Mouse (Mus musculus): ENCODE results near the gene Rela. TPM values are rescaled to one million over a fixed set of nuclear protein-coding genes. Genes with fewer than 3 reads are reported as not detected.

The Rela gene
- polyA plus RNA-seq, 1 experiment from 2014 or later: 29.9 TPM

GRCm38 (mm10) chr19:5653969-5654719, 16.9 kb downstream of the Rela start:
- H3K27ac ChIP-seq (ENCODE audit: low read depth, low read length): no peak overlapping the region
- H3K36me3 ChIP-seq (ENCODE audit: control insufficient read depth, insufficient read depth, low read length): no peaks in the 10 kb centered on the region
- no peaks in the 10 kb centered on the region for H3K9me3 ChIP-seq (ENCODE audit: control insufficient read depth, low read length)
- peak overlapping the region; percentile 39 for H3K4me3 ChIP-seq (ENCODE audit: low read depth, low read length)
- DNase-seq (ENCODE audit: low spot score, missing footprints): peak; percentile 97
- peaks cover 25% of the 10 kb centered on the region for H3K27me3 ChIP-seq (ENCODE audit: control insufficient read depth, insufficient read depth, low read length)
- 4% methylated on average over 62 of the region's 62 CpGs for WGBS
- H3K4me2 ChIP-seq: peak overlapping the region; percentile 76
- H3K9ac ChIP-seq (ENCODE audit: low read length): peak overlapping the region; percentile 29; the same call in 1 of the 2 replicates
- peaks cover 14% of the 10 kb centered on the region for H3K4me1 ChIP-seq (ENCODE audit: control insufficient read depth, insufficient read depth, low read length)
- ATAC-seq (ENCODE audit: low FRiP score): peak; percentile 81

GRCm38 (mm10) chr19:5654720-5655298, 17.5 kb downstream of the Rela start:
- peak; percentile 57; the same call in 1 of the 2 replicates for ATAC-seq (ENCODE audit: low FRiP score)

GRCm38 (mm10) chr19:5660942-5661751, 23.9 kb downstream of the Rela start:
- H3K4me2 ChIP-seq: no peak overlapping the region
- H3K36me3 ChIP-seq (ENCODE audit: control insufficient read depth, insufficient read depth, low read length): peaks cover 4% of the 10 kb centered on the region; the same call in 1 of the 2 replicates
- no peak overlapping the region for H3K9ac ChIP-seq (ENCODE audit: low read length)
- DNase-seq (ENCODE audit: low spot score, missing footprints) (no peak), ATAC-seq (ENCODE audit: low FRiP score) (no peak)
- peaks cover 14% of the 10 kb centered on the region for H3K4me1 ChIP-seq (ENCODE audit: control insufficient read depth, insufficient read depth, low read length)
- no peaks in the 10 kb centered on the region; the same call in 1 of the 2 replicates for H3K27me3 ChIP-seq (ENCODE audit: control insufficient read depth, insufficient read depth, low read length)
- no peak overlapping the region for H3K27ac ChIP-seq (ENCODE audit: low read depth, low read length)
- no peak overlapping the region for H3K4me3 ChIP-seq (ENCODE audit: low read depth, low read length)
- no peaks in the 10 kb centered on the region for H3K9me3 ChIP-seq (ENCODE audit: control insufficient read depth, low read length)
- 82% methylated on average over 16 of the region's 16 CpGs for WGBS

More at GRCm38 (mm10) chr19:5654720-5655298, 17.5 kb downstream of the Rela start:
- H3K4me2 ChIP-seq: peak overlapping the region; percentile 76
- H3K36me3 ChIP-seq (ENCODE audit: control insufficient read depth, insufficient read depth, low read length): no peaks in the 10 kb centered on the region
- peak overlapping the region; percentile 39 for H3K4me3 ChIP-seq (ENCODE audit: low read depth, low read length)
- no peaks in the 10 kb centered on the region for H3K9me3 ChIP-seq (ENCODE audit: control insufficient read depth, low read length)
- peak; percentile 90 for DNase-seq (ENCODE audit: low spot score, missing footprints)
- H3K9ac ChIP-seq (ENCODE audit: low read length): peak overlapping the region; percentile 3; the same call in 1 of the 2 replicates
- H3K27ac ChIP-seq (ENCODE audit: low read depth, low read length): no peak overlapping the region
- H3K27me3 ChIP-seq (ENCODE audit: control insufficient read depth, insufficient read depth, low read length): peaks cover 25% of the 10 kb centered on the region
- peaks cover 13% of the 10 kb centered on the region for H3K4me1 ChIP-seq (ENCODE audit: control insufficient read depth, insufficient read depth, low read length)
- 6% methylated on average over 43 of the region's 43 CpGs for WGBS

DNA sequence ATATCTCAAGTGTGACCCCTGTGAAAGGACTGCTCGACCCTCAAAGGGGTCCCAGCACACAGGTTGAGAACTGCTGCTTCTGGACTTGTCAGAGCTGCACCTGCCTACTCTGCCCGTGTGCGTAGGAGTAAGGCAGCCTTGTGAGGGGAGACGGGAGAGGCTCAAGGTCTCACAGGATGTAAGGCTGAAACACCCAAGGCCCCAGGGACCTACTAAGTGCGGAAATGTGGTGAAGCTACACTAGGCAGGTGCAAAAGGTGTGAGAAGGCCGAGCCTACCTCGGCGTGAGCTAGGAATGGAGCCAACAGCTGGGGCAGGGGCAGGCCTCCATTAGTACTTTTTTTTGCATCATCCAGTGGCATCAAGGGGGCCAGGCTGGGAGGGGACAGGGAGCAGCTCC, 25.0 kb downstream of the Rela start:
- DNase-seq (ENCODE audit: low spot score, missing footprints): no peak
- WGBS: 83% methylated on average over 8 of the region's 8 CpGs

DNA sequence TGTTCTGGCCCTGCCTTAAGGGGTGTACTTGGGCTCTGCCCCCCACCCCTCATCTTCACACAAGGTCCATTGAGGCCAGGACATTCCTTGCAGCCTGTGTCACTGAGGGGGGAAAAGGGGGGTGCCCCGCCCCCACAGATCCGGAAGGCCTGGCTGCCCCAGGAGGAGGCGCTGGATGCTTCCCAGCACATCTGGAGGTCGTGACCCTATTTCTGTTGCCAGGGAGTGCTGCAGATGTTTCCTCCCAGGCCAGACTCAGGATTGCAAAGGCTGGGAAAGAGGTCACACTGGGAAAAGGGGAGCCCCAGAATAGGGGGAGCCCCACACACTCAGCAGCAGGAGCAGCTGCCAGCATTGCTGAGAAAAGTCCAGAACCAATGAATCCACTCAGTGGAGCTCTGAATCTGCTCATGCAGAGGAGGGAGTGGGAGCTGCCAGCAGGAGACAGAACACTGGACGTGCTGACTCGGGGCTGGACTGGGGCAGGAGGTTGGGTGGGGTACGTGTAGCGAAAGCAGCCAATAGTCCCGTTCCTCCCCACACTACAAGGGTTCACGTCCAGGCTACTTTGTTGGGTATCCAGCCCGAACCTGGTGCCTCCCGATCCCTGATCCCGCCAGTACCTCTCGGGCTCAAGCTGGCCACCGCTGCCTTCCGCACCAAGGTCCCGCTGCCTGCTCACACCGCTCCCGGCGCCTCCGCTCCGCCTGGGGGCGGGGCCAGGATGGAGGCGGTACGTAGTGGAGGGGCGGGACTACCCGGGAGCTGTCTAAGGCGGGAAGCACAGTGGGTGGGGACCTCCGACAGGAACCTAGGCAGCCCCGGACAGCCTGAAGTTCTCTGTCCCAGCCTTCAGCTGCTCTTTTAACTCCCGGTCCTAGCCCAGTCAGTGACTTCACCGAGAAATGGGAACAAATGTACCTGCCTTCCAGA, 26.0 kb downstream of the Rela start, which contains the start of gene Sipa1:
Sipa1 (minus strand) TSS at position 727 of the 933 bp plus-strand sequence.
- Histone ChIP-seq H3K4me1 (ENCODE audit: control insufficient read depth, insufficient read depth, low read length) (peaks cover 14% of the 10 kb centered on the region), H3K4me3 (ENCODE audit: low read depth, low read length) (peak within 1 kb of the TSS; percentile 45), H3K4me2 (peak within 1 kb of the TSS; percentile 62), H3K36me3 (ENCODE audit: control insufficient read depth, insufficient read depth, low read length) (peaks cover 8% of the 10 kb centered on the region; the same call in 1 of the 2 replicates), H3K9ac (ENCODE audit: low read length) (peak within 1 kb of the TSS; percentile 68), H3K27me3 (ENCODE audit: control insufficient read depth, insufficient read depth, low read length) (no peaks in the 10 kb centered on the region), H3K9me3 (ENCODE audit: control insufficient read depth, low read length) (no peaks in the 10 kb centered on the region), H3K27ac (ENCODE audit: low read depth, low read length) (peak within 1 kb of the TSS; percentile 4; the same call in 1 of the 2 replicates)
- DNase-seq (ENCODE audit: low spot score, missing footprints): peak; percentile 99
- ATAC-seq (ENCODE audit: low FRiP score): peak; percentile 94
- WGBS: under 1% methylated on average over 32 of the region's 32 CpGs

More for the DNA sequence above, 25.0 kb downstream of the Rela start:
- Histone ChIP-seq H3K36me3 (ENCODE audit: control insufficient read depth, insufficient read depth, low read length) (peaks cover 8% of the 10 kb centered on the region; the same call in 1 of the 2 replicates), H3K9ac (ENCODE audit: low read length) (no peak overlapping the region), H3K4me2 (peak overlapping the region; percentile 62), H3K9me3 (ENCODE audit: control insufficient read depth, low read length) (no peaks in the 10 kb centered on the region), H3K4me3 (ENCODE audit: low read depth, low read length) (no peak overlapping the region), H3K27me3 (ENCODE audit: control insufficient read depth, insufficient read depth, low read length) (no peaks in the 10 kb centered on the region), H3K27ac (ENCODE audit: low read depth, low read length) (no peak overlapping the region), H3K4me1 (ENCODE audit: control insufficient read depth, insufficient read depth, low read length) (peaks cover 14% of the 10 kb centered on the region)
- ATAC-seq (ENCODE audit: low FRiP score): no peak

DNA sequence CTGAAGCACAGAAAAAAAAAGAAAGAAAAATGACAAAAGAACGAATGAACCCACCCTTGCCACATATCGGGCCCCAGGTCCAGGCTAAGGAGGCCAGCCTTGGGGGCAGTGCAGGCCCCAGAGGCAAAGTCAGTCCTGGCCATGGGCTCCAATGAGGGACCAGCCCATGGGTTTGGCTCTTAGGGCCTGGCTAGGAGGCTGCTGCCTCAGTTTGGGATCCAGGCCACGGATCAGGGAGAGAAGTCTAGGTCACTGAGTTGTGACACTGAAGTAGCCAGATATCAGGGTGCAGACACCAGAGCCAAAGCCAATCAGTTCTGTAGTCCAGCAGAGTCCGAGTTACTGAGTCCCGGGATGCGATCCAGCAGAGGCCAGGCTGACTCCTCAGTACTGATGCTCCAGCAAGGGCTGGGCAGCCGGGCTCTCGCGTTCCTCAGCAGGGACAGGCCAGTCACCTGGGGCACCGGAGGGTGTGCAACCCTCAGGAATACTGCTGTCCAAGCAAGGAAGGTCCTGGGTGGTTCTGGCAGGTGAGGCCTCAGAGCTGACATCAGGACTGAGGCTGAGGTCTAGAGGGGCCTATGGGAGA, 27.5 kb downstream of the Rela start:
- peaks cover 8% of the 10 kb centered on the region; the same call in 1 of the 2 replicates for H3K36me3 ChIP-seq (ENCODE audit: control insufficient read depth, insufficient read depth, low read length)
- 93% methylated on average over 10 of the region's 10 CpGs for WGBS
- DNase-seq (ENCODE audit: low spot score, missing footprints): no peak

DNA sequence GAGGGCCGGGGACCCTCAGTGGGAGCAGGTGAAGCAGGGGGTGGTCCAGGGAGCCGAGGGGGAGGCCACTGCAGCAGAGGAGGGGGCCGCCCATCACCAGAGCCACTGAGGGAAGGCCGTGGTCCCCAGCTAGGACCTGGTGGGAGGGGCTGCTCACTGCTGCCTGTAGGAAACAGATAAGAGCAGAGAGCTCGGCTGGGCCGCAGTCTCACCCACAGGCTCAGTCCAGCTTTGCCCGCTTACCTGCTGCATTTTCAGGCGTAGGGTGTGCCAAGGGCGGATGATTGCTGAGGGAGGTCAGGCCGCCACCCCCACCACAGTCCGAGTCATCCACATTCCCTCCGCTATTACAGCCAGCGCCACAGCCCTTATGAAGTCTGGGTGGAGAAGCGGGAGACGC, 28.2 kb downstream of the Rela start:
- Histone ChIP-seq H3K27me3 (ENCODE audit: control insufficient read depth, insufficient read depth, low read length) (no peaks in the 10 kb centered on the region), H3K4me3 (ENCODE audit: low read depth, low read length) (no peak overlapping the region), H3K27ac (ENCODE audit: low read depth, low read length) (no peak overlapping the region), H3K36me3 (ENCODE audit: control insufficient read depth, insufficient read depth, low read length) (peaks cover 8% of the 10 kb centered on the region; the same call in 1 of the 2 replicates), H3K4me2 (no peak overlapping the region), H3K9ac (ENCODE audit: low read length) (no peak overlapping the region), H3K9me3 (ENCODE audit: control insufficient read depth, low read length) (no peaks in the 10 kb centered on the region), H3K4me1 (ENCODE audit: control insufficient read depth, insufficient read depth, low read length) (peaks cover 14% of the 10 kb centered on the region)
- ATAC-seq (ENCODE audit: low FRiP score) (no peak), DNase-seq (ENCODE audit: low spot score, missing footprints) (no peak)
- 86% methylated on average over 15 of the region's 15 CpGs for WGBS

More for the DNA sequence above, 27.5 kb downstream of the Rela start:
- ATAC-seq (ENCODE audit: low FRiP score): no peak
- no peak overlapping the region for H3K4me3 ChIP-seq (ENCODE audit: low read depth, low read length)
- H3K9me3 ChIP-seq (ENCODE audit: control insufficient read depth, low read length): no peaks in the 10 kb centered on the region
- H3K27me3 ChIP-seq (ENCODE audit: control insufficient read depth, insufficient read depth, low read length): no peaks in the 10 kb centered on the region
- H3K27ac ChIP-seq (ENCODE audit: low read depth, low read length): no peak overlapping the region
- no peak overlapping the region for H3K4me2 ChIP-seq
- no peak overlapping the region for H3K9ac ChIP-seq (ENCODE audit: low read length)
- peaks cover 14% of the 10 kb centered on the region for H3K4me1 ChIP-seq (ENCODE audit: control insufficient read depth, insufficient read depth, low read length)

DNA sequence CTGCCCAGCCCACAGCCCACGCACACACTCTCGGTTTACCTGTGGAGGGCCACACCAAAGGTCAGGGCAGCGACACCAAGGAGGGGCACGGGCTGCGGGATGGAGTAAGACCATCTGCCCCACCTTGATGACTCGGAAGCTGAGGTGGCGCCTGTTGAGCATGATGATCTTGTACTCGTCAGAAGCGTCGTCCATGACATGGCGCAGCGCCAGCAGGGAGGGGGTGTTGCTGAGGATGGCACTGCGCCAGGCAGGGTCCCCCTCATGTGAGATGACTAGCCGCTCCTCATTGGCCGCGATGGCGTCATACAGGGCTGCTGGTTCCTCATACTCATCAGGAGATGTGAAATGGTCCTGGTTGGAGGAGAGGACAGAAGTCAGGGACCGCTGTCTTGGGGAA, 29.1 kb downstream of the Rela start:
- H3K36me3 ChIP-seq (ENCODE audit: control insufficient read depth, insufficient read depth, low read length): peaks cover 10% of the 10 kb centered on the region; the same call in 1 of the 2 replicates
- no peak overlapping the region for H3K4me2 ChIP-seq
- H3K27ac ChIP-seq (ENCODE audit: low read depth, low read length): no peak overlapping the region
- no peak overlapping the region for H3K9ac ChIP-seq (ENCODE audit: low read length)
- no peaks in the 10 kb centered on the region for H3K9me3 ChIP-seq (ENCODE audit: control insufficient read depth, low read length)
- ATAC-seq (ENCODE audit: low FRiP score) (no peak), DNase-seq (ENCODE audit: low spot score, missing footprints) (no peak)
- WGBS: 95% methylated on average over 18 of the region's 18 CpGs
- no peak overlapping the region for H3K4me3 ChIP-seq (ENCODE audit: low read depth, low read length)
- H3K4me1 ChIP-seq (ENCODE audit: control insufficient read depth, insufficient read depth, low read length): peaks cover 14% of the 10 kb centered on the region
- no peaks in the 10 kb centered on the region for H3K27me3 ChIP-seq (ENCODE audit: control insufficient read depth, insufficient read depth, low read length)

Measured in midbrain, embryonic 11.5 days (tissue).